Mouse (Mus musculus) left cerebral cortex, postnatal 25 days (tissue): ENCODE measurements around the gene Itm2b. TPM values are rescaled to one million over a fixed set of nuclear protein-coding genes. Genes with fewer than 3 reads are reported as not detected.

Experiments used
- DNase-seq, 2 experiments: peaks; one replicate each; pipeline ENCODE4 v3.0.0; 2022; ENCODE audit warnings: low spot score in 2 of 2, mixed read lengths in 1 of 2
- intact Hi-C: fragments of 180-260 bp; cut with DNase I; formaldehyde crosslinking; loops from one replicate; pipeline ENCODE4 v1.15.1; 2025
- total RNA-seq, 2 experiments: library from RNA; stranded (reverse); gene quantifications; 2 replicates each; pipeline ENCODE4 v1.2.3; 2021

Itm2b gene
- total RNA-seq, 2 experiments from 2014 or later, result 746 to 815 TPM

- DNase-seq, result no peak
- intact Hi-C loops, result no loop called here
Observed at GRCm38 (mm10) chr14:73371577-73371976, 13.5 kb downstream of the Itm2b start.

DNA sequence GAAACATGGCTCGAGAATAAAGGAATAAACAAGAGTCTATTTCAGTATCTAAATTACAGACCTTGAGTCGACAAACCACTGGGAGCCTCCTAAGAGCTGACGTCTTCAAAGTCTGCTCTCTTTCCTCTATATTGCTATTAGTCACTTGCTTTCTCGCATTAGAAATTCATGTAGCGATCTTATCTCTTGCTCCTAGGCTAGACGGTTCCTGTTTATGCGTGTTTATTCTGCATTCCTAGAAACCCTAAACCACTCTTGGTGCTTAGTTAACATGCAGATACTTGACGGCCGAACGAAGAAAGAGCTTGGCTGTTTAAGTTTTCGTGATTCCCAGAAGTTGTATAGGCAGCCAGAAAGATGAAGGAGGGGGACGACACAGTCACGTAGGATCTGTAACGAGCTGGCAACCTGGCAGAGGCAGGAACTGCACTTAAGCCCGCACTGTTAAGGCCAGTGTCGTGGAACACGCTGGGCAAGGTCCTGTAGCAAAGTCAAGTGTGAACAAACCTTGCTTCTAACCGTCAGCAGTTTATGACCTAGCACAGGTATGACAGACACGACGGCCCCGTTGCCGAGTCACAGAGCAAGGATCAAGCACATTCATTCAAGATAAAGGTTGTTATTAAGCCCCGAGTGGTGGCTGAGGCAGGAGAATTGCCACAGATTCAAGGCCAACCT lies 14.3 kb downstream of the Itm2b start:
- intact Hi-C loops, result no loop called here
- no peak for DNase-seq

DNA sequence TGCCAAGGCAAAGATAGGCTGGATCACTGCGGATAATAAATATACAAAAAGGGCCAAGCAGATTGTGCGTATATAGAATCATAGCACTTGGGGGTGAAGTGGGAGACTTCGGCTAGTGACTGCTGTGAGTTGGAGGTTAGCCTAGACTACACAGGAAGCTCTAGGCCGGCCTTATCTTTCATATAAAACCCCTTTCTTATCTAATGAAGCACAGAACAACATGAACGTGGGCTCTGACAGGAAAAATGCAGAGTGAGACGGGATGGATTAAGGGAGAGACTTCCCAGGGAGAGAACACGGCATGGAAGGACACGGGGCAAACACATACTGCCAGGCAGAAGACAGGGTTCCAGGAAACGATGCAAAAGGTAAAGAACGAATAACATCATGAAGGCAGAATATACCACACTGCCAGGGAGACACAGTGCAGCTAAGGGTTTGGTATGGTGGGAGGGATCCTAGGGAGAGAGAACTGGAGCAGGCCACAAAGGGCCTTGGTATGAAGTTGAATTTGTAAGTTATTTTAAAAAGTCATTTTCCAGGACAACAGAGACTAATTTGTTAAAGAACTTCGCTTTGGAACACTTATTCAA lies 14.9 kb downstream of the Itm2b start:
- intact Hi-C loops, result no loop called here
- no peak for DNase-seq

- intact Hi-C loops, result no loop called here
- no peak for DNase-seq
Observed at GRCm38 (mm10) chr14:73369634-73370033, 15.5 kb downstream of the Itm2b start.

- intact Hi-C loops, result no loop called here
- DNase-seq, result no peak
Observed at GRCm38 (mm10) chr14:73368966-73369365, 16.1 kb downstream of the Itm2b start.

DNA sequence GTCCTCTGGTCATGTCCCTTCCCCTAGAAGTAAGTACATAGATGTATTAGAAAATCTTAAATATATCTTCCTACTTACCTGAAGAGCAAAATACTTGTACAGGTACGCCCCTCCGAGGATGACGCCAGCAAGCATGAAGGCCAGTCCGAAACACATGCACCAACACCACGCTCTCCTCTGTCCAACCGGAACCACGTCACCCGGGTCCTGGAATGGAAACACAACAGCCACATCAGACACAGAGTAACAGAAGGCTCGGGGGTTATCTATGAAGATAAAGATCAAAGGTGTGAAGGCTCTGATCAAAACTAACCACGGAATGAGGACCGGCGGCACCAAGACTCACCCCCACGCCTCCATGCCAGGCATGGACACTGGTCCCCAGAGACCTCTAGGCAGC lies 16.9 kb downstream of the Itm2b start:
- intact Hi-C loops, result no loop called here
- DNase-seq, result no peak

- intact Hi-C loops, result no loop called here
- DNase-seq, result peak in 1 of 2 experiments; percentile 48
Observed at GRCm38 (mm10) chr14:73366278-73366677, 18.8 kb downstream of the Itm2b start.

DNA sequence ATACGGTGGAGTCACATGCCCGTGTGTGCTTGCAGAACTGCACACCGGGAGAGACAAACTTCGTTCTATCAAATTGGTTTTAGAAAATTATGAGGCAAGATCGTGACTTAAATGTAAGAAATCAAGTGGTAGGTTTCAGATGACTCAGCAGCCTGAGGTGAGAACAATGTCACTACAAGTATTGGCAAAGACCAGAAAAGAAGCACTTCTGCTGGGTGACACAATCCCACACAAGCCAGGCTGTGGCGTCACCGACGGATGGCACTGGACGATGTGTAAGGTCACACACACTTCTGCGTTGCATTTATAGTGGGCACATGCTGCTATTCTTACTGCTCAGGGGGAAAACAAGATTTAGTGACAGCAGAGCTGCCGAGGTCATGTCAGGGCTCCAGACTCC lies 21.3 kb downstream of the Itm2b start:
- intact Hi-C loops, result no loop called here
- DNase-seq, result no peak

GRCm38 (mm10) chr14:73354700-73355099 lies 30.4 kb downstream of the Itm2b start:
- DNase-seq, result no peak
- intact Hi-C loops, result no loop called here

DNA sequence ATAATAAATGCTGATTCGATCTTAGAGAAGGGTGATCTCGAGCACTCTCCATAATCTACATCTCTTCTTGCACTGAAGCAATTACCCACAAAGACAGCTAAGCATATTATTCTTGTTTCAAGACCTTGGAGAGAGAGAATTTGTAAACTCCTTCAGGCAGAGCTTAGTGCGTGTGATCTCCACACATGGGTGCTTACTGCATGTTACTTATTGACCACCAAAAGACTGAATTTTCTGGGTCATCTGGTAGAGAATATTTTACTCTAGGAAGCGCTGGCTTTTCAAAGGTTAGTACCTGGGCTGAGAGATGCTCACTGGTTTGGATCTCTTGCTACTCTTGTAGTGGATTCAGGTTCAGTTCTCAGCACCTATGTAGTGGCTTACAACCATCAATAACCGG lies 34.0 kb downstream of the Itm2b start:
- intact Hi-C loops, result no loop called here

GRCm38 (mm10) chr14:73350029-73350428 lies 35.1 kb downstream of the Itm2b start:
- intact Hi-C loops, result no loop called here
- DNase-seq, result no peak

More for the DNA sequence above, 34.0 kb downstream of the Itm2b start:
- DNase-seq, result no peak

- DNase-seq, result no peak
- intact Hi-C loops, result no loop called here
Observed at GRCm38 (mm10) chr14:73349061-73349670, 35.9 kb downstream of the Itm2b start.

- no peak for DNase-seq
- intact Hi-C loops, result no loop called here
Observed at GRCm38 (mm10) chr14:73347302-73347701, 37.8 kb downstream of the Itm2b start.

DNA sequence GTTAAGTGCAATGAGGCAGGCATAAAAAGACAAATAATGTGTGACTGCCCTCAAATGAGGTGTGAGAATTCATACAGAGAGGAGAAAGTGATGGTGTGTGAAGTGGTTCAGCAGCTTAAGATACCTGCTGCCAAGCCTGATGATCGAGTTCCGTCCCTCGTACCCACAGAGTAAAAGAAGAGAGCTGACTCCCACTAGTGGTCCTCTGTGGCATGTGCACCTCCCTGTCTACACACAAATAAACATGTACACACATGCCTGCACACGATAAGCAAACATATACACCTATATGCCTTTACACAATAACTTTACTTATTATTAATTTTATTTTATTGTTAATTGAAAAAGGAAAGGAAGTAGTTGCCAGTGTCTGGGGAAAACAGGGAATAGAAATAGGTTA lies 39.5 kb downstream of the Itm2b start:
- no peak for DNase-seq
- intact Hi-C loops, result no loop called here

DNA sequence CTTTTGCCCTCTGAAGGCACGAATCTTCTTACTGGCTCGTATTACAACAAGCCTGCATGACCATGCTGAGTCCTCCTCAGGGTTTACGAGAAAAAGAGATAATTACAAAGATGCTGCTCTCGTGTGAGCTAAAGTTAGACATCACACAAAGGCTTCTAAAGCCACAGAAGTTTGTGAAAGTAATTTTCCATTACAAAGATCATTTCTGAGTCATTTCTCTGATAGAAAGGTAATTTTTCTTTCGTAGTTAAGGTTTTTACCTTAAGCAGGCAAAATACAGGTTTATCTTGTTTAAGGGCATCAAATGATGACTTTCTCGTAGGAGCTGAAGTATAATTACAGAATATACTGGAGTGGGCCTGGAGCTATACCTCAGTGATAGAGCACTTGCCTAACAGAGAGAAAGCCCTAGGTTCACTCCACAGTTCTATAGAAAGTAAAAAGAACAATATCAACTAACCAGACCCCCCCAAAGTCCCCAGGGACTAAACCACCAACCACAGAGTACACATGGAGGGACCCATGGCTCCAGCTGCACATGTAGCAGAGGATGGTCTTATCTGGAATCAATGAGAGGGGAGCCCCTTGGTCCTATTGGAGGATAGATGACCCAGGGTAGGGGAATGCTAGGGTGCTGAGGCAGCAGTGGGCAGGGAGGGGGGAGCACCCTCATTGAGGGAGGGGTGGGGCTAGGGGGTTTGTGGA lies 44.9 kb downstream of the Itm2b start:
- intact Hi-C loops, result no loop called here
- no peak for DNase-seq

GRCm38 (mm10) chr14:73339615-73340014 lies 45.5 kb downstream of the Itm2b start:
- intact Hi-C loops, result no loop called here
- no peak for DNase-seq

- DNase-seq, result no peak
- intact Hi-C loops, result no loop called here
Observed at GRCm38 (mm10) chr14:73336316-73337080, 48.6 kb downstream of the Itm2b start.

GRCm38 (mm10) chr14:73334926-73335805 lies 49.9 kb downstream of the Itm2b start:
- intact Hi-C loops, result no loop called here
- peak in 1 of 2 experiments; percentile 25 for DNase-seq

DNA sequence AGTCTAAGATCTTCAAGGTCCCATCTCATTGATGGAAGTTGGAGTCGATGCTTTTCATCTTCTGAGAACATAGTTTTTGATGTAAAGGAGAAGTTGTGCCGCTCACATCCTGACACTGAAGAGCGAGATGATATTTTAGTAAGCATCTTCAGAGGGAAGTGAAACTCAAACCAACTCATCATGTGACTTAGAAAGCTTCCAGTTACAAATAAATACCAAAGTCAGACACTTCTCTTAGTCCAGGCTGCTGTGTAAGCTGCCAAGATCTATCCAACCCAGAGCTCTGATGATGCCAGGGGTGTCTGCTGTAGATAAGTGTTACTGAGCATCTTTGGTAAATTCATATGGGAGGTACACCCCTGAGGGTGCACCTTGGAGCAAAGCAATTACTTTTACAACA lies 51.2 kb downstream of the Itm2b start:
- intact Hi-C loops, result no loop called here
- DNase-seq, result no peak
